Mouse (Mus musculus): Measurements from ENCODE around the gene 1700016C15Rik.
A peak's percentile ranks its signal among the peaks of the same experiment; 100 is the strongest.

1700016C15Rik gene

GRCm38 (mm10) chr1:177729043-177730024 lies at the start of gene 1700016C15Rik:
Gene 1700016C15Rik, plus strand, starts transcription at chr1:177729814.
- DNase-seq: no peak

DNA sequence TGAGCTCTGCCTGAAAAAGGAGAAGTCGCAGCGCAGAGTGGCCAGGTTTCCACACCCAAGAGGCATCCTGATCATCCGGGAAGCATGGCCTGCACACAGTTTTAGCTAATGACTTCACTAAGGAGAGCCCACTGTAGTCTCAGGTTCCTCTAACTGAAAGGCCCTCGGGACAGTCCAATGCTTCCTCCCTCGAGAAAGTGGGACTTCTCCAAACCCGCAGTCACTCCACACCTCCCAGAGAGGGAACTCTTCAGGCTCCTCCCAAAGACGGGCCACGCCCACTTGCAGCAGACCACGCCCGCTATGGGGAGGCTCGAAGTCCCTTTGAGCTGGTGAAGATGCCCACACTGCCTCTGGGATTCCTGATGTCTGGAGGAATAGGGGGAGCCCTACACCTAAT lies 48.4 kb upstream of the 1700016C15Rik start:
- no peak for DNase-seq

DNA sequence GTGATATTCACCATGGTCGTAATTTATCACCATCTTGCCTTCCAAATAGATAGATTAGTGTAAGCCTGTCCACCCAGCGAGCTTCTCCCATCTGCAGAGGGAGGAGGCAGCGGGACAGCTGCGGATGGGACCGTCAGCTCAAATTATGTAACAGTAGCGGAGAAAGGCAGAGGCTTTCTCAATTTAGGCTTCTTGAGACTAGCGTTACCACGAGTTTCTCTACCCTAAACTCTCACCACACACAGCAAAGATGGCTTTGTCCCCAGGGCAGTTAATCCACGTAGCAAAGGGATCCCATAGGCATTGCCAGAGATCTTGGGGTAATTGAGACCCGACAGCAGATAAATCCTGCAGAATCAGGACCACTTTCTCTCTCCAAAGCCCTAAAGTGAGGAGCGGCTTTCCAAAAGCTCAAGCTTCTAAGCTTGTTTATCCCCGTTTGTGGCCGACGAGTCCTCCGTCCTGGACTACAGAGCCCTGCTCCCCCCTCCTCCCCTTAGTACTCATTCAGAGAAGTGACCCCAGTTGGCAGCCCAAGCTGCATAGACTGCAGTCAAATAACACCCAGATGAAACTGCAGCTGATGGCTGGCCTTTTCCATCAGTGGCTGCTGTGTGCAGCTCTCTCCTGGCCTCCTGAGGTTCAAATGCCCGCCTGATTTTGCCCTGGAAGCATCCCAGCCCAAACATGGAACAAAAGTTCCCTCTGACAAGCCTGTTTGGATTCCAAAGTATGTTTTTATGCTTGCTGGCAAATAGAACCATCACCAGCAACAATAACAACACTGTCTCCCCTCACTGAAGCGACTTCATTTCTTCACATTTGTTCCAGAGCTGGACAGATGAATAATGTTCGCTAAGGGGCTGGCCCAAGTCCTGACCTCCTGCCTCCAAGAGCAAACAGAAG lies 45.4 kb upstream of the 1700016C15Rik start:
- peak; percentile 57 for DNase-seq

DNA sequence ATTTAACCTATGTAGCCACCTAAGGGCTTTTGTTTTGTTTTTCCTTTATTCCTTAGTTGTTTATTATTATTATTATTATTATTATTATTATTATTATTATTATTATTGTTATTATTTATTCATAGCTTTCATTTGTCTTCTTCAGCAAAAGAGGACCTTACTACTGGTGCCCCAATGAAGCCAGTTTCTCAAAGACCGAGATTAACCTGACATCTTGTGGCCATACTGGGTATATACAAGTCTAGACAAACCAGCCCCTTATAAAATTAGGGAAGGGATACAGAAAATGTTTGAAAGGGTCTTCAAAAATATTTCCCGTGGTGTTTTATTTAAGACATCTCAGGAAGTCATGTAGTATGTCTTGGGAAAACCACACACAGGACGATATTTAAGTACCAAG lies 44.7 kb upstream of the 1700016C15Rik start:
- DNase-seq: no peak

- no peak for DNase-seq
Observed at GRCm38 (mm10) chr1:177686137-177686536, 43.5 kb upstream of the 1700016C15Rik start.

DNA sequence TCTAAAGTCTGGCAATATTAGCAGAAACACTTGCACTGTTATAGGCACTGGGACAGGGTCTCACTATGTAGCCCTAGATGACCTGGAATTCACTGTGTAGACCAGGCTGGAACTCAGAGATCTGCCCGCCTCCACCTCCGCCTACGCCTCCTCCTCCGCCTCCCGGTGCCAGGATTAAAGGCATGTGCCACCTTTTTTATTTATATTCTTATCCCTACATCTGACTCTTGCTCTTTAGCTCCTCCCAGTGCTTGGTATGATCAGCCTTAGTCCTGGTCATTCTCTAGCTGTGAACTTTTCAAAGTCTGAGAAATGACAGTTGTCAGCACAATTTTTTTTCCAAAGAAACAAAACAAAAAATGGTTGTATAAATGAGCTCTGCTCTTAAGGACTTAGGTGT lies 42.6 kb upstream of the 1700016C15Rik start:
- no peak for DNase-seq

- no peak for DNase-seq
Observed at GRCm38 (mm10) chr1:177692491-177692890, 37.1 kb upstream of the 1700016C15Rik start.

DNA sequence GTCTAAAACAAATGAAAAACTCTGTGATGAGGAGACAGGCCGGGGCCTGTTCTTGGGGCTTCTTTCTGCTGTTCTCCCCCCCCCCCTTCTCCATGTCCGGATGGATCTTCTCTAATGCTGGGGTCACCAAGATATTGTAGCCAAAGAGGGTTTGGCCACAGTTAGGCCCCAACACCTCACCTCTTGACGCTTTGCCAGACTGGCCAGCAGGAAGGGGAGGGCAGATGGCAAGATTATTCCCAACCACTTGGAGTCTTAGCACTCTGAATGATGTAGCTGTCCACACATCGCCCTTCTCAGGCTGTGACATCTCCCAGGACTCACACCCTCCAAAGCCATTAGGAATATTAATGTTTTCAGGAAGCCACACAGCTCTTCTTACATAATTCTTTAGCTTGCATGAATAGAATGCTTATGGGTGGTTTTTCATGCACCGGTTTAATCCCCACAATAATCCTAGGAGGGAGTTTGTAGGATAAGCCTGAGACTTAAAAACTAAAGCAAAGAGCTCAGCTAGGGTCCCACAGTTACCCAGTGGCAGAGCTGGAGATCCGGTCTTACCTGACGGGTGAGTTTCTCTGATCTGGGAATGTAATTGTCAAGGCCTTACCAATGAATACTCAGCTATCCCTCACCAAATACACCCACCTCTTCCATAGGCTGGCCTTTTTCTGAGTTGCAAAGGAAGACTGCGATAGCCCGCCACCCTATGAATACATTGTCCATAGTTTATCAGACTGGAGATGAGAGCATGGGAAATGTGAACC lies 35.9 kb upstream of the 1700016C15Rik start:
- no peak for DNase-seq

DNA sequence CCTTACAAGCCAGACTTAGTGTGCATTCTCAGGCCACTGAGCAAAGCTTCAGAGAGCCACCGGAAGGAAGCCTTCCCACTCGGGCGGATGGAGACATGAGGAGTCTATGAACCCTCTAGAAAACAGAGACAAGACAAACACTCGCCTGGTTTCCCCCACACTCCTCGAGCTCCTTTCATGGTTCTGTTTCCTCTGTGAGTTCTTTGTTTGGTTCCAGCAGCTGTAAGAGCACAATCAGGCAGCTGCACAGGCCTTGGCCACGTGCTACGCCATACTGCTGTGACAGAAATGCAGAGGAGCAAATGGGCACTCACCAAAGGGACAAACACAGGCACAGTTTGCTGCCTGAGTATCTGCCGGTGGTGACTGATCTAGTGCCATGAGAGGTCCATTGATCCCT lies 29.1 kb upstream of the 1700016C15Rik start:
- no peak for DNase-seq

GRCm38 (mm10) chr1:177702481-177703146 lies 27.0 kb upstream of the 1700016C15Rik start:
- peak; percentile 82 for DNase-seq

DNA sequence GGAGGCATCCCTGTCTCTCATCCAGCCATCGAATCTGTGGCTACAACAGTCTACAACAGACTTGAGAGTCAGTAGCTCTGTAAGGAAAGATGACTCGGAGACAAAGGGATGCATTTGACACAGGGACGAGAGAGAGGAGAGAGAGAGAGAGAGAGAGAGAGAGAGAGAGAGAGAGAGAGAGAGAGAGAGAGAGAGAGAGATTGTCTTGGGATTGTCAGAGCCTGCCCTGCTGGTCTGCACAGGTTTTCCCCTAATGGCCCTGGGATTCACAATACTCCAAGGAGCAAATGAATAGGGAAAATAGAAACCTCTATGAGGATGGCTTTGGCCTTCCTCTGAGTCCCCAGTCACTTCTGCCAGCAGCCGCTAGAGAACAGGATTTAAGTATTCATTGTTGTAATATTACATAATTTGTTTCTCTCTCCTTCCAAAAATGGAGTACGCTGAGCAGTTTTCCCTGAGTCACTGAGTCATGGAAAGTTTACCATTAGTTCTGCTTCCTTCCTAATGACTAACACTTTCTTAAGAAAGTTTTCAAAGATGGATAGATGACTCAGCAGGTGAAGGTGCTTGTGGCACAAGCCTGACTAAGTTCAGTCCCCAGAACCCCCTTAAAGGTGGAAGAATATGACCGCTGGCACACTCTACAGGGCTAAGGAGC lies 26.3 kb upstream of the 1700016C15Rik start:
- DNase-seq: no peak

DNA sequence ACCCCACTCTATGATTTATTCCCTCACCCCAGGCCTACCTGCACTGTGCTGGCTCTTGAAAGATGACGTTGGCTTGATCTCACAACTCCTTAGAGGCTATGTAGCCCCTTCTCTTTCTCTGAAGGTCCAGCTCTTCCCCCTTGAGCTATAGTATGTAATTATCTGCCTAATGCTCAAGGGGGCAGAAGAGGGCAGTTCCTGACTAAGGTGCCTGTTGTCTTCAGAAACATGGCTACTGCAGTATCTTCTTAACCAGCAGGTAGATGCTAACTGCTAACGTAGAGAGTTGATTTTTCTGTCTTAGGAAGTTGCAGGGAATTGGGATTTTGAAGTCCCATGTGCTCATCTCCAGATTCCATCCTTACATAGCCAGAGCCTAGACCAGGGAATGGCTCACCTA lies 24.4 kb upstream of the 1700016C15Rik start:
- no peak for DNase-seq

GRCm38 (mm10) chr1:177707571-177707970 lies 22.0 kb upstream of the 1700016C15Rik start:
- no peak for DNase-seq

- no peak for DNase-seq
Observed at GRCm38 (mm10) chr1:177708583-177709055, 21.0 kb upstream of the 1700016C15Rik start.

DNA sequence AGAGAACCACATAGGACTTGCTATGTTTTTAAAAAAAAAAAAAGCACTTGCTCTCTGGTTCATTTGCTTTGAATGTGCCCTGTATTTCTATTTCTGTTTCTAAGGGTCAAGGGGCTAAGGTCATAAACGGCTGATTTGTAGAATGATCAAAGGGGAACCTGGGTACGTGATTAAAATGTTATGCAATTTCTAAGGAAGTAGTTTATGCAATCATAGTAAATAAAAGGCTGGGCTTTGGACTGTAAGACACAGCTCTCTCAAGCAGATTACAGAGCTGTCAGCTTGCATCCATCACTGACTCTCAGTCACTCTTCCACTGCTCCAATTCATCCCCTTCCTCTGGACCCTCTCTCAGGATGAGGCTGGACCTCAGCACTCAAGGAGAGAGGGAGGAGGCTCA lies 18.6 kb upstream of the 1700016C15Rik start:
- DNase-seq: no peak

- DNase-seq: no peak
Observed at GRCm38 (mm10) chr1:177711418-177711817, 18.2 kb upstream of the 1700016C15Rik start.

DNA sequence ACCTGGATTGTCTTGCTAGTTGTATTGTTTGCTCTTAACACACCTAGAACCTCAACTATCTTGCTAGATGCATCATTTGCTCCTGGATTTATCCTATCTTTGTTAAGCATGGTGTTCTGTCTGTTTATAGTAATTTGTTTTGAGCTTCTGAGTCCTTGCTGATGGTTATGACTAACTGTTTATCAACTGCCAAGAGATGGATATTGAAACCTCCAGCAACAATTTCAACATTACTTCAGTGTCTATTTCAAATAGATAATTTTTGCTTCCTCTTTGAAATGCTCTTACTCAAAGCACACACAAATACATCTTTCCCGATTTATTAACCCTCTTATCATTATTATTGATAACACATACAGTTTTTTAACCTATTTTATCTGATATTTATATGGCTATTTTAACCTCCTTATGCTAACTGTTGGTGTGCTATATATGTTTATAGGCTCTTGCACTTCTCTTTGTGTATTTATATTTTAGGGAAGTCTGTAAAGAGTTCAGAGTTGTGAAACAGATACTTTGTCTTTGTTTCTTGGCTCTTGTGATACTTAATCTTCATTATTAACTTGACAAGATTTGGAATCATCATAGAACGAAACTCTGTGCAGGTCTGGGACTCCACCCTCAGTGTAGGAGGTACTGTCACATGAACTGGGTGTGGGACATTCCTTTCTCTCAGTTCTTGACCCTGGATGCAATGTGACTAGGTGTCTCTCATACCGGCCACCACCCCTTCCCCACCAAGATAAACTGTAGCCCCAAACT lies 15.8 kb upstream of the 1700016C15Rik start:
- no peak for DNase-seq

- DNase-seq: no peak
Observed at GRCm38 (mm10) chr1:177714397-177715012, 15.1 kb upstream of the 1700016C15Rik start.

GRCm38 (mm10) chr1:177716448-177716847 lies 13.2 kb upstream of the 1700016C15Rik start:
- DNase-seq: no peak
